Mouse (Mus musculus) CH12.LX (cell line): ENCODE results near the gene Calr. TPM values are rescaled to one million over a fixed set of nuclear protein-coding genes. Genes with fewer than 3 reads are reported as not detected.

Experiments used
- DNase-seq: peaks from one replicate; pipeline ENCODE4 v3.0.0-alpha.2; 2013; ENCODE audit errors: extremely low read depth
- H3K27ac ChIP-seq: 2 replicates; pipeline ENCODE4 v1.5.1; 2012; ENCODE audit warnings: low read depth, mild to moderate bottlenecking, control low read depth, moderate library complexity; ENCODE audit not compliant: insufficient read depth
- H3K27me3 ChIP-seq: replicated peaks from 2 replicates; pipeline ENCODE3; 2012; ENCODE audit warnings: inconsistent platforms
- H3K36me3 ChIP-seq, 2 experiments: replicated peaks in 1 of 2; 2 replicates each; pipeline versions ENCODE3 to v1.6.1; 2012; ENCODE audit warnings: inconsistent platforms in 1 of 2, low read length in 1 of 2, mild to moderate bottlenecking in 1 of 2, mixed read lengths in 1 of 2, moderate library complexity in 1 of 2; ENCODE audit not compliant: control insufficient read depth in 1 of 2, insufficient read depth in 1 of 2
- H3K4me1 ChIP-seq, 2 experiments: 2 replicates each; pipeline ENCODE4 v1.6.1; 2012; ENCODE audit warnings: inconsistent platforms in 1 of 2, moderate library complexity in 1 of 2; ENCODE audit not compliant: insufficient read depth in 2 of 2, control insufficient read depth in 1 of 2
- H3K4me2 ChIP-seq: 2 replicates; pipeline ENCODE4 v1.6.1; 2012; ENCODE audit warnings: low read depth, mild to moderate bottlenecking, control low read depth; ENCODE audit not compliant: poor library complexity, insufficient read depth, severe bottlenecking
- H3K4me3 ChIP-seq, 3 experiments: fragments of 150-350 bp in 1 of 3; sonication (generic) in 1 of 3; replicated peaks in 1 of 3; 2 replicates each; pipeline versions ENCODE3 to v1.5.1; 2011 to 2012; ENCODE audit warnings: low read depth in 2 of 3, low read length in 2 of 3, mild to moderate bottlenecking in 2 of 3, moderate library complexity in 2 of 3, control low read depth in 1 of 3, improper control_type of control experiment in 1 of 3, inconsistent platforms in 1 of 3, mixed read lengths in 1 of 3; ENCODE audit not compliant: poor library complexity in 1 of 3
- H3K79me2 ChIP-seq: replicated peaks from 2 replicates; pipeline ENCODE4 v1.6.1; 2012; ENCODE audit warnings: mild to moderate bottlenecking, moderate library complexity; ENCODE audit not compliant: control insufficient read depth, poor library complexity, insufficient read depth, severe bottlenecking; ENCODE audit errors: extremely low read depth
- H3K9ac ChIP-seq: 2 replicates; pipeline ENCODE4 v1.6.1; 2012; ENCODE audit warnings: low read depth, mild to moderate bottlenecking, control low read depth, moderate library complexity; ENCODE audit not compliant: insufficient read depth
- H3K9me3 ChIP-seq: replicated peaks from 2 replicates; pipeline ENCODE3; 2012; ENCODE audit warnings: low read length, inconsistent platforms, mixed read lengths
- CHD1 ChIP-seq: IDR thresholded peaks from 2 replicates; pipeline ENCODE4 v1.6.1; 2012; ENCODE audit warnings: low read depth, low read length, improper control_type of control experiment, inconsistent platforms
- CTCF ChIP-seq, 2 experiments: IDR thresholded peaks in 1 of 2; conservative IDR thresholded peaks in 1 of 2; 2 replicates each; pipeline ENCODE4 v1.5.1; 2011 to 2012; ENCODE audit warnings: low read depth in 2 of 2, low read length in 2 of 2, improper control_type of control experiment in 1 of 2, inconsistent platforms in 1 of 2, mild to moderate bottlenecking in 1 of 2, moderate library complexity in 1 of 2
- MXI1 ChIP-seq: IDR thresholded peaks from 2 replicates; pipeline ENCODE4 v1.6.1; 2011; ENCODE audit warnings: mild to moderate bottlenecking, low read depth, low read length, improper control_type of control experiment
- POLR2AphosphoS2 ChIP-seq: IDR thresholded peaks from 2 replicates; pipeline ENCODE4 v1.6.1; 2011; ENCODE audit warnings: low read depth, low read length, improper control_type of control experiment
- USF2 ChIP-seq: conservative IDR thresholded peaks from 2 replicates; pipeline ENCODE4 v1.6.1; 2011; ENCODE audit warnings: low read depth, low read length, improper control_type of control experiment
- ZMIZ1 ChIP-seq: IDR thresholded peaks from 2 replicates; pipeline ENCODE4 v1.6.1; 2012; ENCODE audit warnings: low read depth, mild to moderate bottlenecking, inconsistent platforms, low read length, improper control_type of control experiment
- dilution Hi-C: fragments of 300-500 bp; cut with MboI; formaldehyde crosslinking; loops from 2 replicates; pipeline ENCODE4 v1.14.3; 2020; ENCODE audit warnings: low sequenced_read_pairs; ENCODE audit not compliant: extremely low pct_unique_long_range_greater_than_20kb, extremely low pct_ligation_motif_present
- in situ Hi-C: fragments of 300-500 bp; cut with MboI; formaldehyde crosslinking; loops from 3 replicates; pipeline ENCODE4 v1.14.3; 2019; ENCODE audit warnings: low sequenced_read_pairs, low pct_ligation_motif_present, low pct_unique_long_range_greater_than_20kb, mixed read lengths
- polyA plus RNA-seq: library from polyadenylated mRNA; unstranded; fragments of >175 nt; gene quantifications from 2 replicates; pipeline ENCODE4 v1.2.1, GENCODE M21; 2012; ENCODE audit warnings: low read depth; ENCODE audit not compliant: insufficient read length
- total RNA-seq, 2 experiments: library from RNA; depleted of rRNA; stranded (reverse); fragments of 300-350 nt in 1 of 2; fragments of >200 nt in 1 of 2; gene quantifications; 2 replicates each; pipeline ENCODE4 v1.2.3; 2012 to 2014

The Calr gene
- total and polyA plus RNA-seq, 3 experiments = 395 to 1,181 (median 627) TPM

- in situ Hi-C loops (no loop called here), dilution Hi-C loops (no loop called here)
- peaks cover 35% of the 10 kb centered on the region for H3K79me2 ChIP-seq
- H3K4me1 ChIP-seq = peaks cover 8 to 71% of the 10 kb centered on the region in 2 experiments; a peak in 3 of 4 replicates
- no peak overlapping the region for H3K4me3 ChIP-seq
- no peak overlapping the region for H3K9ac ChIP-seq
- no peak for DNase-seq
- TF ChIP-seq ZMIZ1 = 0 out of 2 replicates have a peak, but pooled peaks have one; percentile 31
- TF ChIP-seq USF2 = no peak
- no peaks in the 10 kb centered on the region for H3K9me3 ChIP-seq
- H3K27me3 ChIP-seq = no peaks in the 10 kb centered on the region
- no peak overlapping the region for H3K27ac ChIP-seq
- H3K4me2 ChIP-seq = no peak overlapping the region
- H3K36me3 ChIP-seq = peaks cover 47 to 59% of the 10 kb centered on the region in 2 experiments
These were observed 11.6 kb downstream of the Calr start for GRCm38 (mm10) chr8:84834866-84835855.

DNA sequence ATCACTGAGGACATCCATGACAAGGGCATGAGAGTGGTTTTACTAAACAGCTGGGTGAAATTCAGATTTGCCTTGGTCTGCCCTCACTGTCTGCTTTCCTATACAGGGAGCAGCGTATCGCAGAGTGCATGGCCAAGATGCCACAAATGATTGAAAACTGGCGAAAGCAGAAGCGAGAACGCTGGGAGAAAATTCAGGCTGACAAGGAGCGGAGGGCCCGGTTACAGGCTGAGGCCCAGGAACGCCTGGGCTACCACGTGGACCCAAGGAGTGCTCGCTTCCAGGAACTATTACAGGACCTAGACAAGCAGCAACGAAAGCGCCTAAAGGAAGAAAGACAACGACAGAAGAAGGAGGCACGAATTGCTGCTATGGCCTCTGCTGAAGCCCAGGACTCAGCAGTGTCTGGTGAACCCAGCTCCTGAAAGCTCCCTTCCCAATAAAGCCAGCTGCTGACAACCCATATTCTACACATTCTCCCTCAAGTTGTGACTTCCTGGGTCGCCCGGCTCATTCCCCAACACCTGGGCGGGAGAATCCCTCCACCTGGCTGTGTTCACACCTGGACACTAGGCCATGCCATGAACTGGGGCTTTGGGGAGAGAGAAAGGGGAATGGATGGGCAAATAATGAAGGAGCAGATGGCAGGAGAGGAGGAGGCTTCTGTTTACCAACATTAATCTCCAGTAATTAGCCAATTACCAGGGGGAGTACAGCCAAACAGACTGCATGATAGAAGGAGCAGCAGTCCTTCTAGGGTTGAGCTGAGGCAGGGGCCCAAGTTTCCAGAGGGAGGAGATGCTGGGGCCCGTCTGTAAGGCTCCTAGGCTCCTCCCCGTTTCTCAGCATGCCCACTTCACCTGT, 12.5 kb downstream of the Calr start:
- Histone ChIP-seq H3K4me3 (no peak overlapping the region), H3K79me2 (peaks cover 26% of the 10 kb centered on the region), H3K27ac (no peak overlapping the region), H3K9me3 (no peaks in the 10 kb centered on the region), H3K4me1 (peaks cover 8 to 66% of the 10 kb centered on the region in 2 experiments; a peak in 3 of 4 replicates), H3K9ac (no peak overlapping the region), H3K4me2 (no peak overlapping the region)
- dilution Hi-C loops = no loop called here
- in situ Hi-C loops = no loop called here
- TF ChIP-seq POLR2AphosphoS2 (0 out of 2 replicates have a peak, but pooled peaks have one; percentile 36), MXI1 (no peak)
- TF ChIP-seq, all 38 proteins: peak for 1
- DNase-seq = no peak
- Histone ChIP-seq H3K36me3 (peaks cover 47 to 60% of the 10 kb centered on the region in 2 experiments), H3K27me3 (no peaks in the 10 kb centered on the region)

DNA sequence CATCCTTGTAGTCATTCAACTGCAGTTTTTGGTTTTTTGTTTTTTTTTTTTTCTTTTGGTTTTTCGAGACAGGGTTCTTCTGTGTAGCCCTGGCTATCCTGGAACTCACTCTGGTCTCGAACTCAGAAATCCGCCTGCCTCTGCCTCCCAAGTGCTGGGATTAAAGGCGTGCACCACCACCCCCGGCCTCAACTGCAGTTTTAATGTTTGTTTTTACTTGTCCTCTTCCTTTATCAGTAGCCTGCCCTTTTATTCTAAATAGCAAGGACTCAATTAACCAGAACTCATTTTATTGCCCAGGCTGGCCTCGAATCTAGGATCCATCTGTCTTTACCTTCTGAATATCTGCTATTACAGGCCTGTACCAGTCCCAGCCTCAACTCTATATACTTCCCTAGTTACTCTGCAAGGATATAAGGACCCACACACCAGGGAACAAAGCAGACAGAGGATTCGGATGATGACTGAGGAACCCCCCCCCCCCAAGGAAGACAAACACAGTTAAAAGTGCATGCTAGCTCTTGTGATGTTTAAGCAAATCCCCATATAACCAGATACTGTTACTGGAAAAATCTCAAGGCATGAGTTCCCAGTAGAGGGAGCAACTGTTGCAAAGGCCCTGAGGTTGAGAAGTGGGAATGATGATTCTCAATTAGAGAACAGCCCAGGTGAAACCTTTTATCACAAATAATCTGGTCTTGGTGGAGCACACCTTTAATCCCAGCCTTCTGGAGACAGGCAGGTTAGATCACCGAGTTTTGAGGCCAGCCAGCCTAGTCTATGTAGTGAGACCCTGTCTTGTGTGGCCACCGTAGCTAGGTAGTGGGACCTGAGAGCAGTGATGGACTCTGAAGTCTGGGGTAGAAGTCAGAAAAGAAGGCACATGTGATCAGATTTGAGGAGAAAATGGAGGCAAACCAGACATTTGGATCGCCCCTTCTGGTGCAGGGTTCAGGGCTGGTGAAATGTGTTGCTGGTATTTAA, 13.7 kb downstream of the Calr start:
- H3K36me3 ChIP-seq = peaks cover 40 to 49% of the 10 kb centered on the region in 2 experiments
- peak overlapping the region; percentile 52; the same call in 1 of the 2 replicates for H3K27ac ChIP-seq
- H3K9me3 ChIP-seq = no peaks in the 10 kb centered on the region
- H3K9ac ChIP-seq = peak overlapping the region; percentile 82
- peaks cover 8 to 54% of the 10 kb centered on the region in 2 experiments; a peak in 3 of 4 replicates for H3K4me1 ChIP-seq
- peak overlapping the region; percentile 91 for H3K4me2 ChIP-seq
- in situ Hi-C loops (no loop called here), dilution Hi-C loops (no loop called here)
- H3K4me3 ChIP-seq = peak overlapping the region; percentile 86 to 98 (median 89)
- H3K27me3 ChIP-seq = no peaks in the 10 kb centered on the region
- peak; percentile 48; the same call in 1 of the 2 replicates for TF ChIP-seq CHD1
- peak in 1 of 2 experiments; percentile 31; a peak in 1 of 4 replicates for TF ChIP-seq CTCF (conservative IDR thresholded peaks at IDR 0.05 in 1 of 2, IDR thresholded peaks at IDR 0.05 in 1 of 2; ENCODE audit: low read depth in 2 of 2, low read length in 2 of 2)
- no peak; the same call in 1 of the 2 replicates for TF ChIP-seq POLR2AphosphoS2
- DNase-seq = no peak
- peaks cover 23% of the 10 kb centered on the region for H3K79me2 ChIP-seq
